Comparison of ENCODE assay signal across 10 mouse cellular contexts in the genomic region with DNA sequence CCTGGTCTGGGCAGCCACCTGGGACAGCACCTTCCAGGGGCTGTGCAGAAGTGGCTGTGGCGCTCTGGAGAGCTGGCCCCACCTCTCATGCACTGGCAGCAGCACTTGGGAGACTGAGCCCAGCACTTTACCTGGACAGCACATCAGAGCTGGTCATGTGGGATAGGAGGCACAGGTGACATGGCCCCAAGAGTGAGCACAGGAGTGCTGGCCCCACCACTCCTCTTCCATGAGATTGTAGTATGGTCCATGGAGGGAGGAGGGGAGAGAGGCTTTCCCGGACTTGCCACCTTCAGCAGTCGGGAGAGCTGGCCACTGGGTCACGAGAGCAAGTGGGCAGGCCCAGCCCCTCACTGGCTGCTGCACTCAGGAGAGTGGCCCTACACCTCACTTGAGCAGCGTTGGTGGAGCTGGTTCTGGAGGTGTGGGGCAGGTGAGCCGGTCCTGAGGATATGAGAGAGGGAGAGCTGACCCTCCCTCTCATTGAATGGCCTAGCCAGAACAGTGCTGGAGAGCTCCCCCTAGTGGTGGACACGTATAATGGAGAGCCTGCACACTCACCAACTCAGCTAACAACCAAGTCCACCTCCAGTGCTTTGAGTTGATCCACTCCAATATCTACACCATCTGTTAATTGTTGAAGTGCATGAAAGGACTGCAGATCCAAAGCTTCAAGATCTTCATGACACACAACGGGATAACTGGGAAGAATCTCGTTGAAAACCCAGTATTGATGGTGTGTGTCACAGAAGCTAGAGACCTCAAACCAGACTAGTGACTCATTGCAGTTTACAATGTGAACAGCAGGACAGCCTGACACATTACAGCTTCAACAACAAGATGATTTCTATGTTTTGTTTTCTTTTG. TPM values are rescaled to one million over a fixed set of nuclear protein-coding genes. Genes with fewer than 3 reads are reported as not detected.
DNase-seq lines count a peak whose midpoint lies in the region; ATAC-seq and TF ChIP-seq lines count a peak whose summit lies in the region.
"Had no signal": no experiment of that assay in that cellular context is flagged by ENCODE, and none has a peak within 500 bp of the region (broad histone marks: within the 10 kb centered on the region; RNA-seq: fewer than 3 reads in every experiment).

No protein-coding gene starts in this region.

- H3K36me3 ChIP-seq in heart, embryonic 12.5 days, result no peaks in the 10 kb centered on the region
- no peaks in the 10 kb centered on the region for H3K36me3 ChIP-seq in E14TG2a.4 (ENCODE audit: insufficient read depth, low read length)
- H3K36me3 ChIP-seq in heart, embryonic 15.5 days, result no peaks in the 10 kb centered on the region
- no peaks in the 10 kb centered on the region for H3K36me3 ChIP-seq in midbrain, embryonic 13.5 days
- H3K36me3 ChIP-seq in testis, adult 2 months (ENCODE audit: control insufficient read depth, insufficient read depth, low read length), result no peaks in the 10 kb centered on the region
- H3K36me3 ChIP-seq: embryonic facial prominence, embryonic 15.5 days had no signal

- 0 out of 2 replicates have a peak, but pooled peaks cover 4% of the 10 kb centered on the region for H3K9me3 ChIP-seq in heart, embryonic 12.5 days (replicated peaks)
- no peaks in the 10 kb centered on the region for H3K9me3 ChIP-seq in E14TG2a.4 (ENCODE audit: low read length)
- no peaks in the 10 kb centered on the region for H3K9me3 ChIP-seq in heart, embryonic 15.5 days (replicated peaks)
- H3K9me3 ChIP-seq in midbrain, embryonic 13.5 days, result no peaks in the 10 kb centered on the region
- H3K9me3 ChIP-seq: embryonic facial prominence, embryonic 15.5 days had no signal

- no peak for TF ChIP-seq POLR2A in testis, adult 2 months (IDR thresholded peaks at IDR 0.05; ENCODE audit: control insufficient read depth, low read depth, low read length)

- H3K4me2 ChIP-seq in heart, embryonic 12.5 days, result no peak overlapping the region
- no peak overlapping the region for H3K4me2 ChIP-seq in heart, embryonic 15.5 days
- no peak overlapping the region for H3K4me2 ChIP-seq in midbrain, embryonic 13.5 days (replicated peaks)
- H3K4me2 ChIP-seq: embryonic facial prominence, embryonic 15.5 days had no signal

- no peak overlapping the region for H3K4me3 ChIP-seq in heart, embryonic 12.5 days
- no peak overlapping the region for H3K4me3 ChIP-seq in E14TG2a.4 (replicated peaks; ENCODE audit: low read length)
- H3K4me3 ChIP-seq in heart, embryonic 15.5 days, result no peak overlapping the region
- H3K4me3 ChIP-seq in midbrain, embryonic 13.5 days (replicated peaks), result no peak overlapping the region
- H3K4me3 ChIP-seq in testis, adult 2 months (ENCODE audit: control insufficient read depth, low read depth, low read length), result no peak overlapping the region
- H3K4me3 ChIP-seq: embryonic facial prominence, embryonic 15.5 days had no signal

- peak; percentile 87 for DNase-seq in heart, adult 11 months
- peak; percentile 30 for DNase-seq in cerebellum, adult 8-10 months
- DNase-seq in layer of hippocampus, postnatal 10 days (ENCODE audit: low spot score in 2 of 2), result peak; percentile 49 to 51

- H3K9ac ChIP-seq in heart, embryonic 12.5 days, result no peak overlapping the region
- H3K9ac ChIP-seq in heart, embryonic 15.5 days, result no peak overlapping the region
- H3K9ac ChIP-seq in midbrain, embryonic 13.5 days (replicated peaks), result no peak overlapping the region
- H3K9ac ChIP-seq: embryonic facial prominence, embryonic 15.5 days had no signal

- TF ChIP-seq CTCF in E14TG2a.4 (conservative IDR thresholded peaks at IDR 0.05; ENCODE audit: low read length), result peak; percentile 92
- peak; percentile 81 for TF ChIP-seq CTCF in testis, adult 2 months (IDR thresholded peaks at IDR 0.05; ENCODE audit: control insufficient read depth, insufficient read depth, insufficient replicate concordance, low read depth, low read length)

- no peaks in the 10 kb centered on the region for H3K27me3 ChIP-seq in heart, embryonic 12.5 days (replicated peaks)
- H3K27me3 ChIP-seq in E14TG2a.4 (ENCODE audit: insufficient read depth, low read length), result peaks cover 3% of the 10 kb centered on the region; the same call in 1 of the 2 replicates
- H3K27me3 ChIP-seq in heart, embryonic 15.5 days, result no peaks in the 10 kb centered on the region
- H3K27me3 ChIP-seq in midbrain, embryonic 13.5 days, result no peaks in the 10 kb centered on the region
- H3K27me3 ChIP-seq in testis, adult 2 months (ENCODE audit: control insufficient read depth, insufficient read depth, low read length), result no peaks in the 10 kb centered on the region
- H3K27me3 ChIP-seq: embryonic facial prominence, embryonic 15.5 days had no signal

- H3K27ac ChIP-seq in heart, embryonic 12.5 days (ENCODE audit: poor library complexity, severe bottlenecking), result no peak overlapping the region
- H3K27ac ChIP-seq in heart, embryonic 15.5 days, result no peak overlapping the region
- no peak overlapping the region for H3K27ac ChIP-seq in midbrain, embryonic 13.5 days
- no peak overlapping the region for H3K27ac ChIP-seq in testis, adult 2 months (ENCODE audit: control insufficient read depth, insufficient read depth, low read depth, low read length)
- H3K27ac ChIP-seq: embryonic facial prominence, embryonic 15.5 days; macrophage had no signal

- no peaks in the 10 kb centered on the region for H3K4me1 ChIP-seq in heart, embryonic 12.5 days (replicated peaks)
- H3K4me1 ChIP-seq in E14TG2a.4 (replicated peaks; ENCODE audit: low read depth, low read length), result peaks cover 5% of the 10 kb centered on the region; the same call in 1 of the 2 replicates
- H3K4me1 ChIP-seq in heart, embryonic 15.5 days (replicated peaks), result no peaks in the 10 kb centered on the region
- H3K4me1 ChIP-seq in midbrain, embryonic 13.5 days (replicated peaks), result no peaks in the 10 kb centered on the region
- no peaks in the 10 kb centered on the region for H3K4me1 ChIP-seq in testis, adult 2 months (ENCODE audit: control insufficient read depth, insufficient read depth, low read length)
- H3K4me1 ChIP-seq: embryonic facial prominence, embryonic 15.5 days had no signal

- WGBS in heart, embryonic 12.5 days, result 63% methylated on average over 9 of the region's 9 CpGs
- 70% methylated on average over 9 of the region's 9 CpGs for WGBS in heart, embryonic 15.5 days
- 63% methylated on average over 9 of the region's 9 CpGs for WGBS in midbrain, embryonic 13.5 days

- no peak for ATAC-seq in heart, embryonic 12.5 days (ENCODE audit: insufficient number of reproducible peaks, low FRiP score)
- 0 out of 2 replicates have a peak, but pooled peaks have one; percentile 22 for ATAC-seq in heart, embryonic 15.5 days (replicated peaks; ENCODE audit: insufficient number of reproducible peaks, insufficient read depth, low FRiP score, low read depth)
- ATAC-seq in midbrain, embryonic 13.5 days, result peak; percentile 65

RNA-seq across cellular contexts. Expression of a gene that starts 16.3 kb away (rescaled TPM):
- not detected in 2 replicates for polyA plus RNA-seq in heart, embryonic 12.5 days (2016; fragmentation: Nextera tagmentation; extraction: Ambion mirVana)
- 0.10 and 1.1 TPM in 2 replicates for polyA plus RNA-seq in heart, embryonic 15.5 days (2015; fragmentation: Nextera tagmentation; extraction: Ambion mirVana)
- under 1 TPM in 1 of 2 experiments, not detected in 1; 0.53 TPM for total RNA-seq in layer of hippocampus, postnatal 10 days (2021)
- polyA plus RNA-seq in midbrain, embryonic 13.5 days (2015; fragmentation: Nextera tagmentation; extraction: Ambion mirVana), result not detected in 2 replicates
- polyA plus RNA-seq in testis, adult 2 months (2012; rRNA removed), result 0.13 and 0.46 TPM in 2 replicates

RNA-seq across cellular contexts. Expression of a gene that starts 55.9 kb away (rescaled TPM):
- polyA plus RNA-seq in heart, embryonic 12.5 days (2016; fragmentation: Nextera tagmentation; extraction: Ambion mirVana), result 7.1 and 8.2 TPM in 2 replicates
- 4.1 and 6.0 TPM in 2 replicates for polyA plus RNA-seq in heart, embryonic 15.5 days (2015; fragmentation: Nextera tagmentation; extraction: Ambion mirVana)
- 10 to 100 TPM; 36.5 to 44.6 TPM for total RNA-seq in layer of hippocampus, postnatal 10 days (2021)
- polyA plus RNA-seq in midbrain, embryonic 13.5 days (2015; fragmentation: Nextera tagmentation; extraction: Ambion mirVana), result 10.4 and 12.5 TPM in 2 replicates
- polyA plus RNA-seq in testis, adult 2 months (2012; rRNA removed), result 6.7 and 8.2 TPM in 2 replicates

RNA-seq across cellular contexts. Expression of a gene that starts 57.5 kb away (rescaled TPM):
- polyA plus RNA-seq in heart, embryonic 12.5 days (2016; fragmentation: Nextera tagmentation; extraction: Ambion mirVana), result 48.6 and 48.8 TPM in 2 replicates
- 50.5 and 58.4 TPM in 2 replicates for polyA plus RNA-seq in heart, embryonic 15.5 days (2015; fragmentation: Nextera tagmentation; extraction: Ambion mirVana)
- total RNA-seq in layer of hippocampus, postnatal 10 days (2021), result 10 to 100 TPM; 47.9 to 52.1 TPM
- polyA plus RNA-seq in midbrain, embryonic 13.5 days (2015; fragmentation: Nextera tagmentation; extraction: Ambion mirVana), result 53.9 and 58.6 TPM in 2 replicates
- polyA plus RNA-seq in testis, adult 2 months (2012; rRNA removed), result 5.2 and 5.8 TPM in 2 replicates

Comparison
In these comparisons a context has a peak if more than half of its experiments do, and no peak if none do; other contexts are left out.
1. DNase-seq: peak in every context shown above with its lines; median percentile 87 in heart, adult 11 months; 50 in layer of hippocampus, postnatal 10 days; 30 in cerebellum, adult 8-10 months.